Mouse (Mus musculus): Measurements from ENCODE around the gene Ptprs. TPM values are rescaled to one million over a fixed set of nuclear protein-coding genes. Genes with fewer than 3 reads are reported as not detected.
A peak's percentile ranks its signal among the peaks of the same experiment; 100 is the strongest.

Ptprs gene
- polyA plus RNA-seq, 1 experiment from 2014 or later, result 290 TPM

DNA sequence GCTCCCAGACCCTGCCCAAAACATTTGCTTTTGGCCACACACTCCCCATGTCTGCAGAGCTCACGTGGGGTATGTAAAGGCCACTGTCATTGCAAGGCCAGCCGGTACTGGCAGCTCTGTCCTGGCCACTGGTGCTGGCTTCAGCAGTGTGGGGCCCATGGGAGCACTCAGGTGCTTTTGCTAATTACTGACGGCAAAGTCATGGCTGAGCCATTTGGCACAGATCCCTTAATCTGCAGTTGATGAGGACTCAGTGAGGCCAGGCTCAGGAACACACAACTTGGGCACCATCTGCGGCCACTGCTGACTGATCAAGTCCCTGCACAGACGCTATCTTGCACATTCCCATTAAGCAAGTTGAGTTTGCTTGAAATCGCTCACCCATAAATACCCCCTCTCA, 91.4 kb downstream of the Ptprs start:
- Histone ChIP-seq H3K9ac (replicated peaks) (no peak overlapping the region), H3K27ac (replicated peaks) (peak overlapping the region; percentile 46; the same call in 1 of the 2 replicates), H3K27me3 (no peaks in the 10 kb centered on the region), H3K9me3 (no peaks in the 10 kb centered on the region), H3K36me3 (peaks cover 90% of the 10 kb centered on the region), H3K4me3 (no peak overlapping the region), H3K4me2 (replicated peaks) (no peak overlapping the region), H3K4me1 (no peaks in the 10 kb centered on the region; the same call in 1 of the 2 replicates)
- WGBS, result 79% methylated on average over 6 of the region's 6 CpGs
- ATAC-seq (ENCODE audit: low FRiP score, low read depth), result peak; percentile 45; the same call in 1 of the 2 replicates

DNA sequence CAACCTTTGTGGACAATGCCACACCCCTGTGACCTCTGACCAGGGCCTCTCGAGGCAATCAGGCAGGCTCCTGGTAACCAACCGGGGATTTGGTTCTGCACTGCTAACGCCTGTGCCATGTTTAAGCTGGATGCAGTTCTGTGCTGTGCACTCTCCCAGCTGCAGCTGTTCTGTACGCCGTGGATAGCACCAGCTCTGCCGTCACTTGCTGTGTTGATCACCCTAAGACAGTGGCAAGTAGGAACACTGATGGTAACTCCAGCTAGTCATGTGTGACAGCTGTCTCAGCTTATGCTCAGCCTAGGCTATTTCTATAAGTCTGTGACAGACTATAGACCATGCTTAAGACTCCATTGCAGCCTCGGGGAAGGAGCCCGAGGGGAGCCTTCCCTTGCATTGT, 93.3 kb downstream of the Ptprs start:
- Histone ChIP-seq H3K4me2 (replicated peaks) (no peak overlapping the region), H3K36me3 (peaks cover 89% of the 10 kb centered on the region), H3K4me1 (no peaks in the 10 kb centered on the region; the same call in 1 of the 2 replicates), H3K4me3 (no peak overlapping the region), H3K9ac (replicated peaks) (no peak overlapping the region), H3K27me3 (no peaks in the 10 kb centered on the region), H3K27ac (replicated peaks) (no peak overlapping the region), H3K9me3 (no peaks in the 10 kb centered on the region)
- 42% methylated on average over 8 of the region's 8 CpGs for WGBS
- no peak for ATAC-seq (ENCODE audit: low FRiP score, low read depth)

DNA sequence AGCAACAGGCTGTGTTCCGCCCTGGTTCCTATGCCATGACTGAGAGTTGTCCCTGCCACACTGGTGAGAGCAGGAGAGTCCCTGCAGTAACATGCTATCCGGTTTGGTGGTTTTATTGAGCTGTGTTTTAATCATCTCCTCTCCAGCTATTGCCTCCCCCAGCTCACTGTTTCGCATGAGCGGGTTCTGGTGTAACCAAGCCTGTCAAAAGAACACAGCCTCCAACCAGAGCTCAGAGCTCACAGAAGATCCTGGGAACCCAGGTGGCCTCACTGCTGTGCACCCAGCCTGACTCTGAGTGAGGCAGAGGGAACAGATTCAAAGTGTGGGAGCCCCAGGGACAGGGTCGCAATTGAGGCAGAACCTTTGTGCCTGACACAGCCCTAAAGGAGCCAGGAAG, 95.1 kb downstream of the Ptprs start:
- H3K36me3 ChIP-seq, result peaks cover 90% of the 10 kb centered on the region
- H3K27ac ChIP-seq (replicated peaks), result no peak overlapping the region
- H3K4me2 ChIP-seq (replicated peaks), result no peak overlapping the region
- no peaks in the 10 kb centered on the region; the same call in 1 of the 2 replicates for H3K4me1 ChIP-seq
- H3K9ac ChIP-seq (replicated peaks), result no peak overlapping the region
- H3K27me3 ChIP-seq, result no peaks in the 10 kb centered on the region
- H3K4me3 ChIP-seq, result no peak overlapping the region
- no peak for ATAC-seq (ENCODE audit: low FRiP score, low read depth)
- H3K9me3 ChIP-seq, result no peaks in the 10 kb centered on the region
- WGBS, result 65% methylated on average over 5 of the region's 5 CpGs

DNA sequence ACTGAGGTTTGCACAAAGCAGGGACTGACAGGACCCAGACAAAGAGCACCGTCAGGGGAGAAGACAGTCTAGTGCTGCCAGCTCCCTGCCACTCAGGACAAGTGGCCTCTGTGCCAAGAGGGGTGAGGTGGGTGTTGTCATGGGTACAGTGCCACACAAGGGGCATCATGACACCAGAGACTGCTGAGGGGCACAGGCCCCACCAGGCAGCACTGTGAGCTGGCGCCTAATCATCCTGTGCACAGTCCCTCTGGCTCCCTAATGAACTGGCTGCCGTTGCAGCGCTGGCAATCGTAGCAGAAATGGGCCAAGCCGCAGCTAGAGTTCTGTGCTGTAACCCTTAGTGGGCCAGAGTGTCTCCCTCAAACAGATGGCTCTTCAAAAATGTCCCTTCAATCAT, 96.0 kb downstream of the Ptprs start:
- Histone ChIP-seq H3K4me1 (no peaks in the 10 kb centered on the region; the same call in 1 of the 2 replicates), H3K27ac (replicated peaks) (no peak overlapping the region), H3K4me2 (replicated peaks) (no peak overlapping the region), H3K27me3 (no peaks in the 10 kb centered on the region), H3K9ac (replicated peaks) (no peak overlapping the region), H3K4me3 (no peak overlapping the region), H3K36me3 (peaks cover 90% of the 10 kb centered on the region), H3K9me3 (no peaks in the 10 kb centered on the region)
- 82% methylated on average over 6 of the region's 6 CpGs for WGBS
- no peak for ATAC-seq (ENCODE audit: low FRiP score, low read depth)

DNA sequence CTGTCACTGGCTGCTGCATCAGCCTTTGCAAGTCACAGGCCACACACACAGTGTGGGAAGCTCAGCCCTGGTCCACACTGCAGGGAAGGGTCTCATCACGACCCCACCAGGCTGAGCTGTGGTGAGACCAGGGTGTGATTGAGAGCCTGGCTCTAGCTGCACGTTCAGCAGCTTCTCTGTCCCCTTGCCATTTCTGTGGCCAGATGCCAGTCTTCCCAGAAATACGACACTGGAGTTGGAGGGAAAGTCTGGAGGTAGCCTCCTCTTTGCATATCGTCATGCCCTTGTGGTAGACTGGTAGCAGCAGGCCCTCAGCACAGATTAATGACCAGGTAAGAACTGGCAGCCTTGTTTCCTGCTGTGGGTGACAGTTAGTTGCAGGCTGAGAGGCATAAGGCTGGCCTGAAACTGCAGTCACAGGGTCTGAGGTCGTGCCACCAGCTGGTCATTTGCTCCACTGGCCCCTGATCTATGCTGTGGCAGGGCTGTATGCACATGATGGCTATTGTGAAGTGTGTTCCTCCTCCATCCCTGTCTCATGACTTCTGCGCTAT, 96.9 kb downstream of the Ptprs start:
- H3K9me3 ChIP-seq, result no peaks in the 10 kb centered on the region
- no peak overlapping the region for H3K9ac ChIP-seq (replicated peaks)
- no peaks in the 10 kb centered on the region; the same call in 1 of the 2 replicates for H3K4me1 ChIP-seq
- 81% methylated on average over 6 of the region's 6 CpGs for WGBS
- H3K27ac ChIP-seq (replicated peaks), result no peak overlapping the region
- H3K4me2 ChIP-seq (replicated peaks), result no peak overlapping the region
- no peak for ATAC-seq (ENCODE audit: low FRiP score, low read depth)
- H3K36me3 ChIP-seq, result peaks cover 90% of the 10 kb centered on the region
- no peak overlapping the region for H3K4me3 ChIP-seq
- H3K27me3 ChIP-seq, result no peaks in the 10 kb centered on the region

DNA sequence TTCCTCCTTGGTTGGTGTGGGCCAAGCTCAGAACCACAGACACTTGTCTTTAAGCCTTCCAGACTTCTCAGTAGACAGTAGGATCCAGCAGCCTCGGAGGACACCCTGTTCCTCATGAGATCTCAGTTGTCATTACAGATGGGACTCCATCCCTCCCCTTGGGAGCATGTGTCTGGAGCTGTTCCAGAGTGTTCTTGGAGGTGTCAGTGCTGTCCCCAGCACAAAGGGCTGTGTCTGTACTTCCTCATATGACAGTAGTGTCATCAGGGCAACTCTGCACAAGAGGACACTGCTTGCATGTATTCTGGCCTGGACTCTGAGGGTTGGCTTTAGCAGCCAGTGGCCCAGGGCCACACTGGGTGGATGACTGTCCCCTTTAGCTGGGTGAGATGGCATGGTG, 101.4 kb downstream of the Ptprs start:
- no peak for ATAC-seq (ENCODE audit: low FRiP score, low read depth)
- Histone ChIP-seq H3K9me3 (no peaks in the 10 kb centered on the region), H3K36me3 (peaks cover 94% of the 10 kb centered on the region), H3K4me1 (no peaks in the 10 kb centered on the region), H3K9ac (replicated peaks) (no peak overlapping the region), H3K27me3 (no peaks in the 10 kb centered on the region), H3K4me2 (replicated peaks) (no peak overlapping the region), H3K27ac (replicated peaks) (no peak overlapping the region), H3K4me3 (no peak overlapping the region)
- WGBS, result 92% methylated on average over 1 of the region's 1 CpGs

DNA sequence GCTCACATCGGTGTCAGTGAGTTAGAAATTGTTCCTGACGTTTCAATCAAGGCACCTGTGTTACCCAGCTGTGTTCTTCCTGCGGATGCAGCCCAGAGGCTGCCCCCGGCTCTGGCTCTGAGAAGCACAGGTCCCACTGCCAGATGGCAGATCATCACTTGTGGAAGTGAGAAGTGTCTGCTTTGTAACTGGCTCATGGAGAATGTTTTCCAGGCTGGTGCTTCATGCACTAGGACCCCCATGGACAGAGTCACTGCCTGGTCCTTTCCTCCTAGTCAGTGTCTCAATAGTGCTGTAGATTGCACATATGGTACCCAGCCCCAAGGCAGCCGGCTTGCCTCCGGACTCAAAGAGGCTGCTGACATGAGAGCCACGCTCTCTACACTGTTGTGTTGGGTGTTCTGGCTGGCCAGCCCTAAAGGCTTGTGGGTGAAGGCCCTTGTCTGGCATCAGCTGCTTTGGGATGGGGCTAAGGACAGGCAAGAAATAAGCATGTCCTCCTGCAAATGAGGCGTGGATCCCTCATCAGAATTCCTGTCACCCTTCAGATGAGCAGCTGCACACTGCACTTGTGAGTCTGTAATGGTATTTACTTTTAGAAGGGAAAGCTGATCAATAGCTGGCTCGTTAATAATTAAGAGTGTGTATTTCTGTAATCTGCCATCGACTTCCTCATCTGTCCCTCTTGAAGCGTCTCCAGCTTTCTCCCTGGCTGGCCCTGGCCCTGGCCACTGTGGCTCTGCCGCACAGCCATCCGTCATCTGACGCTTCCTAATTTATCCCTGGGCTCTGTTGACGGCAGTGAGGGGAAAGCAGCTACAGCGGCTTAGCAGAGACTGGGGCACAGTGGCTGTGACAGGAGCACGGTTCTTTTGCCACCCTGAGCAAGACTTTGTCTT, 102.9 kb downstream of the Ptprs start:
- H3K27ac ChIP-seq (replicated peaks), result peak overlapping the region; percentile 54
- no peak overlapping the region for H3K4me2 ChIP-seq (replicated peaks)
- ATAC-seq (ENCODE audit: low FRiP score, low read depth), result no peak
- H3K36me3 ChIP-seq, result peaks cover 94% of the 10 kb centered on the region
- no peak overlapping the region for H3K9ac ChIP-seq (replicated peaks)
- H3K27me3 ChIP-seq, result no peaks in the 10 kb centered on the region
- WGBS, result 81% methylated on average over 17 of the region's 17 CpGs
- no peaks in the 10 kb centered on the region for H3K9me3 ChIP-seq
- no peaks in the 10 kb centered on the region; the same call in 1 of the 2 replicates for H3K4me1 ChIP-seq
- no peak overlapping the region for H3K4me3 ChIP-seq

DNA sequence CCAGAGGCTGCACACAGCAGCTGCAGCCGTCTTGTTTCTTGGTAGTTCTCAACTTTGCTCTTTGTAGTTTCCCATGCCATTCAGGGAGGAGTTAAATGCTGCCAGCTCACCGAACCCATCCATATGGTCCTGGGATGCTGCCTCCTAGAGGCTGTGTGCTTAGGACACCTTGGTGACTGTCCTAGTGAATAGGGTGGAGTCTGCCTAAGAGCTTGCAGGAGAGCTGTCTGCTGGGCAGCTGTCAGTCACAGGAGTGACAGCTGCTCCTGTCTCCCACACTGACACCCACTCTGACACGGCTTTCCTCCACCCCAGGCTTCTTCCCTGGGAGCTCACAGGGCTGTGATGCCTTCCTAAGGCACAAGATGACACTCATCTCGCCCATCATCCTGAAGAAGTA, 104.2 kb downstream of the Ptprs start:
- H3K9me3 ChIP-seq, result no peaks in the 10 kb centered on the region
- H3K27ac ChIP-seq (replicated peaks), result no peak overlapping the region
- H3K4me3 ChIP-seq, result no peak overlapping the region
- H3K9ac ChIP-seq (replicated peaks), result no peak overlapping the region
- no peak overlapping the region for H3K4me2 ChIP-seq (replicated peaks)
- WGBS, result 77% methylated on average over 4 of the region's 4 CpGs
- no peaks in the 10 kb centered on the region for H3K27me3 ChIP-seq
- no peaks in the 10 kb centered on the region; the same call in 1 of the 2 replicates for H3K4me1 ChIP-seq
- peaks cover 93% of the 10 kb centered on the region for H3K36me3 ChIP-seq
- ATAC-seq (ENCODE audit: low FRiP score, low read depth), result no peak

DNA sequence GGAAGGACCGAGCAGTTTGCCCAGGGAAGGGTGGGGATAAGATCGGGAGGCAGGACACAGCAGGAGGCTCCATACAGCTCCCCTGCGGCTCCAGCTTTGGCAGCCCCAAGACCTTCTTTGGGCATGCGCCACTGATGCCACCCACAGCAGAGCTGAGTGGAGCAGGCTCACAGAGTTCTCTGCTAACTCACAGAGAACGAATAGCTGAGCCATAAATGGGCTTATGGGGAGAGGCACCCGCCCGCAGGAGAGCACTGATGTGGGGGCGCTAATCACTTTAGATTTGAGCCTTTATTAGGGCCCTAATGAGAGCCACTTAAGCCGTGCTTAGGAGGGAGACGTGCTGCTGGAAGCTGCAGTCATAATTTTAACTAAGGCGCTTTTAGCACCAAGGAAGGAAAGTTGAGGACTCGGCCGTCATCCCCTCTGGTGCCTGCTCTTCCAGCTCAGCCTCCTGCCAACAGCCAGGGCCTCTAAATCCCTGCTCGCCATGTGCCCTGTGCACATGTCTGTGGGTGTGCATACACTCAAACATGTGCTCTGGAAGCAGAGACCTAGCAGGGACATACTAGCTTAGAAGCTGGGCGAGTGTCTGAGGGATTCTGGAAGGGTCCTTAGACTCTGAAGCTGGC, 105.1 kb downstream of the Ptprs start:
- no peaks in the 10 kb centered on the region for H3K9me3 ChIP-seq
- WGBS, result 85% methylated on average over 15 of the region's 15 CpGs
- no peaks in the 10 kb centered on the region; the same call in 1 of the 2 replicates for H3K4me1 ChIP-seq
- no peak overlapping the region for H3K27ac ChIP-seq (replicated peaks)
- H3K4me3 ChIP-seq, result no peak overlapping the region
- no peak for ATAC-seq (ENCODE audit: low FRiP score, low read depth)
- H3K27me3 ChIP-seq, result no peaks in the 10 kb centered on the region
- no peak overlapping the region for H3K4me2 ChIP-seq (replicated peaks)
- H3K36me3 ChIP-seq, result peaks cover 90% of the 10 kb centered on the region
- no peak overlapping the region for H3K9ac ChIP-seq (replicated peaks)

DNA sequence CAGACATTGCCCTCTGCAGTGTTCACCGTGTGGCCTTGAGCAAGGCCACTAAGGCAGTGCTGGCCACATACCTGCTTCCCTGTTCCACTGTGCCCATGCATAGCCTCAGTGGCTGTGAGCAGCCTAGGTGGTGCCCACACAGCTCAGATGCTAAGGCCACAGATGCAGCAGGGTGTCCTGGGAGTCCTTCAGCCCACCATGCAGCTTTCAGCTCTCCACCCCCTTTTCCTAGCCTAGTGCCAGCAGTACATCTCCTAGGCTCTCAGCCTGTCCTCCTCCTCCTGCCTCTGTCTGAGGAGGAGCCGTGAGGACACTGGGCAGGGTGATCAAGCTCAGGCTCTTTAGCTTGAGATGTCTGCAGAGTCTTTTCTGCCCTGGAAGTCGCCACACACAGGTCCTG, 106.2 kb downstream of the Ptprs start:
- WGBS, result 85% methylated on average over 3 of the region's 3 CpGs
- peaks cover 88% of the 10 kb centered on the region for H3K36me3 ChIP-seq

DNA sequence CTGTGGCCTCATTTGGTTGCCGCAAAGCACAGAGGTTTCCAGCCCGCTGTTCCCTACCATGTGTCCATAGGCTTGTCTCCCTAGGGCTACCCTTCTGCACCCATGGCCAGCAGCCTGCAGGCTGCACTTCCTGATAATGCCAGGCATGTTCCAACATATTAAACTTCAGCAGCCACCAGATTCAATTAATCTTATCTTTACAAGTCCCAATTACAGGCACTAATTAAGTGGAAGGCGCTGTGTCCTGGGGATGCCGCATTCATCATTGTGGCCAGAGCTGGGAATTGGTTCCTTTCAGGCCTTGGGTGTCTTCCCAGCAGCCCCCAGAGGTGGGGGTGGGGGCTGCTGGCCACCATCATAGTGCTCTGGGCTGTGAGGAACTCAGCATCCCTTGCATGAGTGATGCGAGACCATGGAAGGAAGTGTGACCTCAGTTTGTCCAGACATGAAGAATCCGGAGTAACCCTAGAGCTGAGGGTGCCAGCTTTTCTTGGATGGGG, 107.9 kb downstream of the Ptprs start:
- no peak for ATAC-seq (ENCODE audit: low FRiP score, low read depth)
- no peak overlapping the region for H3K4me2 ChIP-seq (replicated peaks)
- no peak overlapping the region for H3K9ac ChIP-seq (replicated peaks)
- H3K36me3 ChIP-seq, result peaks cover 85% of the 10 kb centered on the region
- peaks cover 6% of the 10 kb centered on the region; the same call in 1 of the 2 replicates for H3K4me1 ChIP-seq
- H3K27ac ChIP-seq (replicated peaks), result no peak overlapping the region
- H3K4me3 ChIP-seq, result no peak overlapping the region
- WGBS, result 90% methylated on average over 6 of the region's 6 CpGs
- H3K27me3 ChIP-seq, result no peaks in the 10 kb centered on the region
- no peaks in the 10 kb centered on the region for H3K9me3 ChIP-seq

More for the DNA sequence above, 106.2 kb downstream of the Ptprs start:
- H3K27ac ChIP-seq (replicated peaks), result no peak overlapping the region
- H3K4me3 ChIP-seq, result no peak overlapping the region
- no peak for ATAC-seq (ENCODE audit: low FRiP score, low read depth)
- no peaks in the 10 kb centered on the region for H3K27me3 ChIP-seq
- no peak overlapping the region for H3K9ac ChIP-seq (replicated peaks)
- no peaks in the 10 kb centered on the region for H3K9me3 ChIP-seq
- H3K4me2 ChIP-seq (replicated peaks), result no peak overlapping the region
- peaks cover 6% of the 10 kb centered on the region; the same call in 1 of the 2 replicates for H3K4me1 ChIP-seq

Measured in midbrain, embryonic 12.5 days (tissue).